Comparison of ENCODE assay signal across 9 mouse cellular contexts in genomic region chr12:37450366-37451156, GRCm38 (mm10).
A peak's percentile ranks its signal among the peaks of the same experiment; 100 is the strongest.
DNase-seq lines count a peak whose midpoint lies in the region; TF ChIP-seq lines count a peak whose summit lies in the region.
"Had no signal": no experiment of that assay in that cellular context is flagged by ENCODE, and none has a peak within 500 bp of the region (broad histone marks: within the 10 kb centered on the region; RNA-seq: fewer than 3 reads in every experiment).

No protein-coding gene starts in this region.

- H3K9ac ChIP-seq in heart, adult 2 months (ENCODE audit: low read depth, low read length), result no peak overlapping the region
- H3K9ac ChIP-seq: stomach, embryonic 15.5 days had no signal

- peak; percentile 97 for TF ChIP-seq CTCF in heart, adult 2 months (IDR thresholded peaks at IDR 0.05)

- no peaks in the 10 kb centered on the region for H3K79me2 ChIP-seq in heart, adult 2 months (replicated peaks; ENCODE audit: control insufficient read depth, insufficient read depth, low read length)

- no peaks in the 10 kb centered on the region for H3K27me3 ChIP-seq in heart, adult 2 months (ENCODE audit: control insufficient read depth, insufficient read depth, low read length)
- H3K27me3 ChIP-seq: stomach, embryonic 15.5 days had no signal

- WGBS in heart, adult 2 months, result 11% methylated on average over 6 of the region's 6 CpGs

- H3K4me1 ChIP-seq in heart, adult 2 months (ENCODE audit: control insufficient read depth, insufficient read depth, low read length), result no peaks in the 10 kb centered on the region
- H3K4me1 ChIP-seq: stomach, embryonic 15.5 days had no signal

- intact Hi-C loops in heart, adult 2 months (cut with DNase I), result loop anchor here (1.0 to 10.0 kb wide), 5 partner anchors 123 to 1236 kb away; no protein-coding TSS in a partner anchor
- intact Hi-C loops in heart, postnatal 14 days (cut with DNase I), result loop anchor here (1.0 to 5.0 kb wide), 2 partner anchors 373 to 737 kb away; no protein-coding TSS in a partner anchor

- H3K4me3 ChIP-seq in heart, adult 2 months, result no peak overlapping the region
- H3K4me3 ChIP-seq: stomach, embryonic 15.5 days had no signal

- no peak for TF ChIP-seq EP300 in heart, adult 2 months (IDR thresholded peaks at IDR 0.05; ENCODE audit: insufficient read depth, low read depth, low read length)

- H3K27ac ChIP-seq in heart, adult 2 months, result no peak overlapping the region
- H3K27ac ChIP-seq: stomach, embryonic 15.5 days had no signal

- DNase-seq in heart, adult 2 months, result peak; percentile 10 to 45
- DNase-seq in heart, adult 11 months, result no peak
- peak; percentile 24 for DNase-seq in Muller cell, postnatal 12 days (ENCODE audit: inconsistent ontology term)
- DNase-seq in cerebellum, postnatal 4 days (ENCODE audit: low spot score in 2 of 2), result peak; percentile 23 to 53
- DNase-seq in heart, postnatal 14 days, result peak; percentile 49 to 74
- DNase-seq in layer of hippocampus, postnatal 25 days (ENCODE audit: extremely low spot score in 1 of 2, low spot score in 1 of 2), result peak; percentile 11 to 55
- peak; percentile 73 for DNase-seq in mesoderm, embryonic 11.5 days (ENCODE audit: low read depth, low spot score)
- peak; percentile 47 for DNase-seq in telencephalon, adult 2 months (ENCODE audit: low read depth, low spot score)

- TF ChIP-seq POLR2A in heart, adult 2 months (IDR thresholded peaks at IDR 0.05; ENCODE audit: insufficient read depth, low read depth, low read length), result no peak

- no peaks in the 10 kb centered on the region for H3K36me3 ChIP-seq in heart, adult 2 months (ENCODE audit: control insufficient read depth, insufficient read depth, low read length)
- H3K36me3 ChIP-seq: stomach, embryonic 15.5 days had no signal
